Mouse (Mus musculus) kidney, embryonic 15.5 days (tissue): Measurements from ENCODE around the gene Gm27021. TPM values are rescaled to one million over a fixed set of nuclear protein-coding genes. Genes with fewer than 3 reads are reported as not detected.
"Not testable (repeated sequence)": the region's sequence is repeated elsewhere in the genome, so short reads cannot be mapped to it uniquely, and the experiment has no call there.

Experiments used
- ATAC-seq: fragments of 200-750 bp; cut with Nextera tagmentation; replicated peaks from 2 replicates; pipeline ENCODE4 v1.8.0; 2017; ENCODE audit warnings: moderate TSS enrichment; ENCODE audit not compliant: low FRiP score
- H3K27ac ChIP-seq: fragments of 300-500 bp; sonication (generic); 2 replicates; pipeline ENCODE4 v1.5.1; 2015; ENCODE audit warnings: mild to moderate bottlenecking, inconsistent platforms
- H3K27me3 ChIP-seq: fragments of 300-500 bp; sonication (generic); 2 replicates; pipeline ENCODE4 v1.6.1; 2015; ENCODE audit warnings: inconsistent platforms
- H3K36me3 ChIP-seq: fragments of 300-500 bp; sonication (generic); 2 replicates; pipeline ENCODE4 v1.6.1; 2015; ENCODE audit warnings: inconsistent platforms
- H3K4me1 ChIP-seq: fragments of 300-500 bp; sonication (generic); 2 replicates; pipeline ENCODE4 v1.6.1; 2015; ENCODE audit warnings: inconsistent platforms
- H3K4me2 ChIP-seq: fragments of 300-500 bp; sonication (generic); 2 replicates; pipeline ENCODE4 v1.6.1; 2015; ENCODE audit warnings: moderate library complexity, mild to moderate bottlenecking, inconsistent platforms
- H3K4me3 ChIP-seq: fragments of 300-500 bp; sonication (generic); replicated peaks from 2 replicates; pipeline ENCODE4 v1.5.1; 2015; ENCODE audit warnings: mild to moderate bottlenecking, inconsistent platforms
- H3K9ac ChIP-seq: fragments of 300-500 bp; sonication (generic); 2 replicates; pipeline ENCODE4 v1.6.1; 2015; ENCODE audit warnings: mild to moderate bottlenecking, inconsistent platforms
- H3K9me3 ChIP-seq: fragments of 300-500 bp; sonication (generic); replicated peaks from 2 replicates; pipeline ENCODE4 v1.6.1; 2016; ENCODE audit warnings: inconsistent platforms
- WGBS: fragments of 180-500 bp; shearing (Covaris S2); methylation state at CpG from one replicate; pipeline ENCODE4 v1.1.7; 2015; ENCODE audit warnings: mixed read lengths; 5-methylcytosine and 5-hydroxymethylcytosine counted together
- polyA plus RNA-seq: library from polyadenylated mRNA; unstranded; fragments of >200 nt; fragmentation: Nextera tagmentation; extraction: Ambion mirVana; gene quantifications from 2 replicates; pipeline ENCODE4 v1.2.1, GENCODE M21; 2015

Gm27021 gene
- polyA plus RNA-seq, 1 experiment from 2014 or later: 2.8 TPM

DNA sequence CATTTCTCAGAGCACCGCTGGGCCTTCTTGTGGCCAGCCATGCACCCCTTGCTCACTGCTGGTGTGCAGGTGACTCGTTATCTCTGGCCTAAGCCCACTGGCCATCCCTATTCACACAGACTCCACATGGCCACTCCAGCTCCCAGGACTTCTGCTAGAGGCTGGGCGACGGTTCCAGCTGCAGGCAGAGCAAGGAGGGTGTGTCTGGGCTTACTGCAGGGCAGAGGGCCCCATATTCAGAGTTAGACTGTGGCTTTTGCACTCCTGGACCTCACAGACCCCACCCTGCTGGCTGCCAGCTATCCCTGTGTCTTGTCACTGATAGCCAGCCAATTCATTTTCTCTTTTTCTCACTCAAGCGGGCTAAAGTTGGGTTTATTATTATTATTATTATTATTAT, 16.2 kb upstream of the Gm27021 start:
- Histone ChIP-seq H3K27me3 (peaks cover 37% of the 10 kb centered on the region), H3K36me3 (no peaks in the 10 kb centered on the region), H3K27ac (no peak overlapping the region), H3K4me3 (no peak overlapping the region), H3K4me2 (no peak overlapping the region), H3K9me3 (no peaks in the 10 kb centered on the region), H3K4me1 (peaks cover 9% of the 10 kb centered on the region; the same call in 1 of the 2 replicates), H3K9ac (no peak overlapping the region)
- 66% methylated on average over 5 of the region's 5 CpGs for WGBS
- ATAC-seq: no peak

DNA sequence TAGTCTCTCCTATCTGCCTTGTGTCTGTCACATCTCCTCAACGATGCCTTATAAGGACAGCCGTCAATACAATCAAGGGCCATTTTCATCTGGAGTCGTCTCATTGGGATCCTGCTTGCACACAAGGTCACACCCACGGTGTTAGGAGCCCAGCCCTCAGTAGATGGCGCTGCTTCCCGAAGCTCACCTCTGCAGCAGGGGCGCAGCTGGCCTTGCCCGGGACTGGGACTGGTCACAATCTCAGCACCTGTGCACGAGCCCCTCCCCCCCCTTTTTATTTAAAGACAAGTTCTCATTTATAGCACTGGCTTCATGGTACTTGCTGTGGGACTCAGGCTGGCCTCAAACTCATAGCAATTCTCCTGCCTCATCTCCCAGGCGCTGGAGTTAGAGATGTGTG, 15.7 kb upstream of the Gm27021 start:
- no peak for ATAC-seq
- Histone ChIP-seq H3K4me1 (peaks cover 11% of the 10 kb centered on the region; the same call in 1 of the 2 replicates), H3K9ac (no peak overlapping the region), H3K27me3 (peaks cover 32% of the 10 kb centered on the region), H3K4me2 (no peak overlapping the region), H3K27ac (no peak overlapping the region), H3K4me3 (no peak overlapping the region), H3K36me3 (no peaks in the 10 kb centered on the region), H3K9me3 (no peaks in the 10 kb centered on the region)
- 15% methylated on average over 10 of the region's 10 CpGs for WGBS

DNA sequence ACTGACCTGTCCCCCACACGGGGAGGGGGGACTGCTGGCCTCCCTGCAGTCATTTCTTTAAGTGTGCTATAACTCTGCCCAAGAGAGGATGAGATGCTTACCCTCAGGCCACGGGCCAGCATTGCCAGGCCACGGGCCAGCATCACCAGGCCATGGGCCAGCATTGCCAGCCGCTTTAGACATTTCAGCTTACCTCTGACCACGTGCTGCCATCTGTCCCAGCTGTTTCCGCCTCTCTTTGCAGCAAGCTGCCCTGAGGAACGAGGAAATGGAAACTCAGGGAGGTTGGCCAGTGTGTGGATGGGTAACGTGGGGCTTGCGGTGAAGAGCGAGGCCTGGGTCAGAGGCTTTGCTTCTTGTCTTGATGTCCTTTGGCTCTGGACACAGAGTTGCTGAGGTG, 13.2 kb upstream of the Gm27021 start:
- Histone ChIP-seq H3K4me3 (no peak overlapping the region), H3K27ac (no peak overlapping the region), H3K36me3 (0 out of 2 replicates have a peak, but pooled peaks cover 5% of the 10 kb centered on the region), H3K4me1 (peaks cover 10% of the 10 kb centered on the region; the same call in 1 of the 2 replicates), H3K4me2 (no peak overlapping the region), H3K9ac (no peak overlapping the region), H3K27me3 (peaks cover 20% of the 10 kb centered on the region; the same call in 1 of the 2 replicates), H3K9me3 (no peaks in the 10 kb centered on the region)
- WGBS: 76% methylated on average over 10 of the region's 10 CpGs
- ATAC-seq: no peak

DNA sequence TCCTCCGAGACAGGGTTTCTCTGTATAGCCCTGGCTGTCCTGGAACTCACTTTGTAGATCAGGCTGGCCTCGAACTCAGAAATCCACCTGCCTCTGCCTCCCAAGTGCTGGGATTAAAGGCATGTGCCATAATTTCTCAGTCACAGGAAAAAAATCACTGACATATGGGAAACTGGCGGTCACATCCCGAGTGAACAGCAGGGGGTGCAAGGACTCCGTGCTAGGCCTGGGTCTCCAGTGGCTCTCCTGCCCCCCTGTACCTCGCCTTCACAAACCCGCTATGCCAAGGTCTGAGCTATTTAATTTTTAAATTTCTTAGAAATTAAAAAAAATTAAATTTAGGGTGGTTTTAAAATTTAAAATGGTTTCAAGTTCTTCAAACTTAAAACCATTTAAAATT, 12.5 kb upstream of the Gm27021 start:
- H3K9me3 ChIP-seq, H3K27ac ChIP-seq, H3K4me3 ChIP-seq, ATAC-seq, H3K9ac ChIP-seq, H3K4me1 ChIP-seq, H3K4me2 ChIP-seq: not testable (repeated sequence)
- peaks cover 20% of the 10 kb centered on the region; the same call in 1 of the 2 replicates for H3K27me3 ChIP-seq
- WGBS: 62% methylated on average over 7 of the region's 7 CpGs
- peaks cover 11% of the 10 kb centered on the region; the same call in 1 of the 2 replicates for H3K36me3 ChIP-seq

DNA sequence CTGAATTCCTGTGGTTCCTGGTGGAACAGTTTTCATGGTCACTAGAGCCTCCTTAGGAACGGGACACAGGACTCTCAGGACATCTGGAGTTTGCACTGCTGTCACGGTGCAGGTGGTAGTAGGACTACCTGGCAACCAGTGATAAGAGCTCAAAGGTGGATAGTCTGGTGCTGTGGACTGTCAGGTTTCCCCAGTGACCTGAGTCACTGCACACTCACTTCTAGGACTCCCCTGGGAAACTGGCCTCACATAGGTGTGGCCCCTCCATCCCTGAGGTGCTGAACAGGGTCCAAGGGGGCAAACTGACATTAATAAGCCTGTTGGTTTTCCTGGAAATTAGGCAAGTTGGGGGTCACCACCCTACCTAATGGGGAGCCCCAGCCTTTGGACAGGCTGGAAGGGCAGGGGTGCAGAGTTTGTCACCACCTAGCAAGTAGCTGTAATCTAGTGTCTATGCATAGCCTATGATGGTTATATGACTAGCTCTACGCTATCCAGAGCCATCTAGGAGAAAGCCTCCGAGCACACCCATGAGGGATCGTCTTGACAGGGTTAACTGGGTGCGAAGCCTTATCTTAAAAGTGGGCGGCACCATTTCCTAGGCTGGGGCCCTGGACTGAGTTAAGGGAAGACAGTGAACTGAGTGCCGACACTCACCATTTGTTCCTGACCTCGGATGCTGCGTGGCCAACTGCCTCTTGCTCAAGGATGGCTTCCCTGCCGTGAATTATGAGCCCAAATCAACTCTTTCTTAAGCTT, 11.9 kb upstream of the Gm27021 start:
- WGBS: 44% methylated on average over 11 of the region's 11 CpGs
- peaks cover 15% of the 10 kb centered on the region; the same call in 1 of the 2 replicates for H3K36me3 ChIP-seq
- H3K9me3 ChIP-seq: no peaks in the 10 kb centered on the region
- no peak overlapping the region for H3K27ac ChIP-seq
- peaks cover 20% of the 10 kb centered on the region; the same call in 1 of the 2 replicates for H3K27me3 ChIP-seq
- no peak overlapping the region for H3K4me3 ChIP-seq
- H3K9ac ChIP-seq: no peak overlapping the region
- H3K4me1 ChIP-seq: peaks cover 6% of the 10 kb centered on the region; the same call in 1 of the 2 replicates
- ATAC-seq: no peak
- H3K4me2 ChIP-seq: no peak overlapping the region

DNA sequence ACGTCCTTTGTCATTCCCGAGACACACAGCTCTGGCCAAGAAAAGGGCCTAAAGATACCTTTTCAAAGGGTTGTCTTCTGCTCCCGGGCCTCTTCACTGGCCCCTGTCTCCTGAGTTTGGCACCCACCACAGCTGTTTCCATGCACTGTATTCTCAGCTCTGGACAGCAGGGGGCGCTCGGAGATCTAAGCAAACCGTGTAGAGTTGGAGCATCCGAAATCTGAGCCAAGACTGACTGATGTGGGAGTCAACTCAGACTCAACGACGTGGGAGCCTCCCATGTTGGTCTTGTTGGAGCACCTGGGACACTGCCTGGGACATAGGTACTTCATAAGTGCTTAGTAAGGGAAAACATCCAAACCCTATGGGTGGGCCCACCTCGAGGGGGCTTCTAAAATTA, 10.6 kb upstream of the Gm27021 start:
- Histone ChIP-seq H3K4me1 (peaks cover 4% of the 10 kb centered on the region; the same call in 1 of the 2 replicates), H3K27ac (no peak overlapping the region), H3K9me3 (no peaks in the 10 kb centered on the region), H3K9ac (no peak overlapping the region), H3K27me3 (peaks cover 17% of the 10 kb centered on the region; the same call in 1 of the 2 replicates), H3K4me3 (no peak overlapping the region), H3K4me2 (no peak overlapping the region), H3K36me3 (peaks cover 24% of the 10 kb centered on the region)
- ATAC-seq: peak; percentile 50; the same call in 1 of the 2 replicates
- WGBS: 12% methylated on average over 10 of the region's 10 CpGs

DNA sequence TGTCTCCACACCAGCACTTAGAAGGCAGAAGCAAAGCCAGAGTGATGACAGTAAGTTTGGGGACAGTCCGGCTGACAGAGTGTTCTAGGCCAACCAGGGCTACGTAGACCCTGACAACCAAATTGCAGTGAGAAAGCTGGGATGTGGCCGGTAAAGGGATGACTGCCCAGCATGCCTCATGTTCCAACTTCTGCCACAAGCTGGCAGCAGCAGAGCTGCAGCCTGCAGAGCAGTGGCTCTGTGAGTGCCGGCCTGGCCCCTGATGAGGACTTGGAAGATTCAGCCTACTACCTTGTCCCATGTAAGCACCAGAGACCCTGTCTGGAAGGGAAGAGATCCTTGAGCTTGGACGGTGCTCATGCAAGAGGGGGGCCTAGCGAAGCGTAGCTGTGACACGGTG, 7.8 kb upstream of the Gm27021 start:
- H3K27ac ChIP-seq: no peak overlapping the region
- no peak overlapping the region for H3K9ac ChIP-seq
- H3K4me3 ChIP-seq: no peak overlapping the region
- WGBS: 70% methylated on average over 8 of the region's 8 CpGs
- H3K4me2 ChIP-seq: no peak overlapping the region
- no peaks in the 10 kb centered on the region for H3K9me3 ChIP-seq
- peaks cover 13% of the 10 kb centered on the region; the same call in 1 of the 2 replicates for H3K4me1 ChIP-seq
- ATAC-seq: no peak
- peaks cover 3% of the 10 kb centered on the region; the same call in 1 of the 2 replicates for H3K27me3 ChIP-seq
- H3K36me3 ChIP-seq: peaks cover 51% of the 10 kb centered on the region

DNA sequence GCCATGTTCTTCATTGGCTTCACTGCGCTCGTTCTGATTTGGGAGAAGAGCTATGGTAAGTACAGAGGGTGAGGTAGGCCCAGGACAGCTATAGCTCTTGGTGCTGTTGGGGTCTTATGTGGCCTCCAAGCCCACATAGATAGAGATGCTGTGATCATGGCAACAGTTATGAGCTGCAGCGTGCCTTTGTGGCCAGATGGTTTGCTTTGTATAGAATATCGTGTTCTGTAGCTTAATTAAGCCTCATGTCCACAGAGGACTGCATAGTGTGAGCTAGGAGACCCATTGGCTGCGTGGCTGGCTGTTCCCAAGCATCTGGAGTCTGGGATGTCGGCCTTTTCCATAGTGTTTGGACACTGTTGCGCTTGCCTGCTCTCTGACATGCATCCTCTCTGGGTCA, 5.4 kb upstream of the Gm27021 start:
- Histone ChIP-seq H3K36me3 (peaks cover 62% of the 10 kb centered on the region), H3K27me3 (no peaks in the 10 kb centered on the region), H3K27ac (no peak overlapping the region), H3K4me3 (no peak overlapping the region), H3K9me3 (no peaks in the 10 kb centered on the region), H3K4me1 (peaks cover 24% of the 10 kb centered on the region), H3K9ac (no peak overlapping the region), H3K4me2 (no peak overlapping the region)
- ATAC-seq: no peak
- 93% methylated on average over 7 of the region's 7 CpGs for WGBS

DNA sequence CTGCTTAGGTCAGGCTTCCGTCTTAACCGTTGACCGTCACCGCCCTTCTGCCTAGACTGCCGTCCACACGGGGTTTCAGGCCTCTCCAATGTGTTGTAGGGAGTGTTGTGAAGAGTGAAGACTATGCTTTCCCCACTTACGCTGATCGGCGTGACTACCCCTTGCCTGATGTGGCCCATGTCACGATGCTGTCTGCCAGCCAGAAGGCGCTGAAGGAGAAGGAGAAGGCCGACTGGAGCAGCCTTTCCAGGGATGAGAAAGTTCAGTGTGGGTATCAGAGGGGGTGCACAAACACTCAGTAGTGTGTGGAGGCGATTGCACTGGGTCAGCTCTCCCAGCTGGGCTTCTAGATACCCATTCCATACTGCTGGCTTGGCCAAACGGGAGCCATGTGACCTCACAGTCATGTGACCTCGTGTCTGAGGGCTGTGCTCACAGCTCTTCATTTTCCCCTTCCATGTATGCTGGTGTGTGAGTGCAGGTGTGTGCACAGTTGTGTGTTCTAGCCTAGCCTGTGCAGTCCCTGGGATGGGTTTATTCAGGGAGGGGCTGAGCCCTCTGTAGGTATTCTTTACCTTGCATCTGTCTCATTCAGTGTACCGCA, 4.8 kb upstream of the Gm27021 start:
- Histone ChIP-seq H3K4me2 (no peak overlapping the region), H3K27ac (no peak overlapping the region), H3K4me1 (peaks cover 24% of the 10 kb centered on the region), H3K4me3 (no peak overlapping the region), H3K36me3 (peaks cover 62% of the 10 kb centered on the region), H3K9ac (no peak overlapping the region), H3K9me3 (no peaks in the 10 kb centered on the region), H3K27me3 (no peaks in the 10 kb centered on the region)
- ATAC-seq: no peak
- 89% methylated on average over 16 of the region's 16 CpGs for WGBS

DNA sequence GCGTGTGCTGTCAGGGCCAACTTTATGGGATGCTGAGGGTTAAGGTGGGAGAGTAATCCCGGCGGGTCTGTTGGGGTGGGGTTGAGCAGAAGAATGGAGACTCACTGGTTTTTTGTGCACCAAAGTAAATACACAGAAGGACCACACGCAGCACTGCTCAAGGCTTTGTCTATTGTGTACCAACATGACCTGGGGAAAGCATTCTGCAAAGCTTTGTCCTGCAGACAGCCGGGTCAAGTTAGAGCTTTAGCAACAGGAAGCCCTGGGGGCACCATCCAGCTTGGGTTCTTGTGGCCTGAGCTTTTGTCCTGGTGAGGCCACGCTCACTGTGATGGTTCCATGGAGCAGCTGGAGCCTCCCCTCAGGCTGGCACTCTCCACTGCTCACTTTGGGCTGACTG, 3.9 kb upstream of the Gm27021 start:
- H3K9me3 ChIP-seq: no peaks in the 10 kb centered on the region
- no peak for ATAC-seq
- H3K27me3 ChIP-seq: no peaks in the 10 kb centered on the region
- H3K27ac ChIP-seq: no peak overlapping the region
- no peak overlapping the region for H3K9ac ChIP-seq
- WGBS: 74% methylated on average over 6 of the region's 6 CpGs
- no peak overlapping the region for H3K4me2 ChIP-seq
- H3K4me1 ChIP-seq: peaks cover 28% of the 10 kb centered on the region
- peaks cover 57% of the 10 kb centered on the region for H3K36me3 ChIP-seq
- no peak overlapping the region for H3K4me3 ChIP-seq

DNA sequence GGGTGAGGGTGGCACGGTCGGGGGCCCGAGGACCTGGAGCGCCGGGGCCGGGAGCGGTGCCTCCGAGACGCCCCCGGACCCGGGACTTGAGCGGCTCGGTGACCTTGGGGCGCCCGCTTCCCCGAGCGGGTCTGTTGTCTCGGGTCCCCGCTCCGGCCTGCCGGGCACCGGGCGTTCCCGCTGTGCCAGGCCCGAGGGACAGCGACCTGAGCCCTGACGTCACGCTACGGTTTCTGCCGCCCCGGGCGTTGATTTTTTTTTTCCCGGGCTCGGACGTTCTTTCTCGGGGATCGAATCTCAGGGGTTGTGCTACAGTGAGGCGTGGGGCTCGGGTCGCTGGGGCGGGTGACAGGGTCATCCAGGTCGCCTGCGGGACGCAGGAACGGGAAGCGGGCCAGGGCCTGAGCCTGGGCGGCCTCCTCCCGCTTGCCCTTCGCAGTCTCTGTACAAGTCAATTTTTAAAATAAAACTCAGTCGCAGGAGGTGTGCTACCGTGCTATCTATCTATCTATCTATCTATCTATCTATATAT, 561 bp upstream of the Gm27021 start, which contains the start of gene Emc8:
Emc8 (minus strand) TSS at position 200 of the 532 bp plus-strand sequence.
- Histone ChIP-seq H3K36me3 (peaks cover 38% of the 10 kb centered on the region), H3K27ac (peak within 1 kb of the TSS; percentile 90), H3K4me3 (peak within 1 kb of the TSS; percentile 94), H3K4me1 (peaks cover 60% of the 10 kb centered on the region), H3K9me3 (no peaks in the 10 kb centered on the region), H3K4me2 (peak within 1 kb of the TSS; percentile 84), H3K27me3 (no peaks in the 10 kb centered on the region), H3K9ac (peak within 1 kb of the TSS; percentile 100)
- peak; percentile 59; the same call in 1 of the 2 replicates for ATAC-seq
- WGBS: under 1% methylated on average over 51 of the region's 51 CpGs
